Mouse (Mus musculus): ENCODE results near the gene Pi4k2a.

GRCm38 (mm10) chr19:42147769-42148568 is 57.7 kb downstream of the Pi4k2a start:
- TF ChIP-seq EP300 (IDR thresholded peaks at IDR 0.05) (no peak), CTCF (IDR thresholded peaks at IDR 0.05) (no peak)

All from lung, postnatal 0 days (tissue).